Mouse (Mus musculus) embryonic fibroblast, embryonic 13.5 days (primary cell): Measurements from ENCODE around the gene Tnfrsf8.

Experiments
- CTCF ChIP-seq: IDR thresholded peaks from 2 replicates; pipeline ENCODE4 v1.5.1; 2011; ENCODE audit warnings: mild to moderate bottlenecking, control low read depth, low read length, moderate library complexity, borderline replicate concordance; ENCODE audit not compliant: insufficient read depth
- POLR2A ChIP-seq: IDR thresholded peaks from 2 replicates; pipeline ENCODE4 v1.6.1; 2011; ENCODE audit warnings: low read depth, mild to moderate bottlenecking, control low read depth, low read length, moderate library complexity

DNA sequence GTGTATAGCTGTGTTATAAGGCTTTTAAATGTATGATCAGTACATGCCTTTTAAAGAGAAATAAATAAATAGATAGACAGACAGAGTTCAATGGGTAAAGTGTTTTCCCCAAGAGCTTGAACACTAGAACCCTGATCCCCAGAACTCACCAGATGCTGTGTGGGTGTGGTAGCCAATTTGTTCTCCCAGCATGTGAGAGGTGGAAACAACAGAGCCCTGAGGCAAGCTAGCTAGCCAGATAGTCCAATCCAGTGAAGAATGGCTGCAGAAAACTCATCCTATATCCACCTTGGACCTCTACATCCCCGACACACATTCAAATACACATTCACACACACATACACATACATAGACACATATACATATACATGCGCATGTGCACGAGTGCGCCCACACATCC, 63.4 kb downstream of the Tnfrsf8 start:
- TF ChIP-seq CTCF (no peak), POLR2A (no peak)
